Mouse (Mus musculus) spleen, adult 2 months (tissue): Measurements from ENCODE around the gene Ermp1. TPM values are rescaled to one million over a fixed set of nuclear protein-coding genes. Genes with fewer than 3 reads are reported as not detected.

Experiments
- DNase-seq, 2 experiments: peaks; one replicate each; pipeline versions ENCODE4 v3.0.0 to v3.0.0-alpha.2; 2012 to 2021; ENCODE audit warnings: low spot score in 2 of 2, low read depth in 1 of 2
- H3K27ac ChIP-seq: fragments of 200-500 bp; 2 replicates; pipeline ENCODE4 v1.5.1; 2012; ENCODE audit warnings: low read length, inconsistent platforms; ENCODE audit not compliant: insufficient read depth
- H3K27me3 ChIP-seq: fragments of 200-500 bp; 2 replicates; pipeline ENCODE4 v1.6.1; 2012; ENCODE audit warnings: mild to moderate bottlenecking, moderate library complexity, low read length, inconsistent platforms; ENCODE audit not compliant: control insufficient read depth, insufficient read depth
- H3K36me3 ChIP-seq: fragments of 200-500 bp; 2 replicates; pipeline ENCODE4 v1.6.1; 2012; ENCODE audit warnings: mild to moderate bottlenecking, low read length, inconsistent platforms; ENCODE audit not compliant: control insufficient read depth, insufficient read depth
- H3K4me1 ChIP-seq: fragments of 200-500 bp; 2 replicates; pipeline ENCODE4 v1.6.1; 2011; ENCODE audit warnings: inconsistent platforms; ENCODE audit not compliant: control insufficient read depth, insufficient read depth, insufficient read length
- H3K4me3 ChIP-seq: fragments of 200-500 bp; 2 replicates; pipeline ENCODE4 v1.5.1; 2011; ENCODE audit warnings: mild to moderate bottlenecking, inconsistent platforms; ENCODE audit not compliant: insufficient read depth, insufficient read length; ENCODE audit errors: extremely low read depth
- CTCF ChIP-seq: fragments of 200-500 bp; IDR thresholded peaks from 2 replicates; pipeline ENCODE4 v1.5.1; 2011; ENCODE audit warnings: mild to moderate bottlenecking, inconsistent platforms; ENCODE audit not compliant: insufficient read depth, insufficient read length, insufficient replicate concordance; ENCODE audit errors: extremely low read depth
- POLR2A ChIP-seq: fragments of 200-500 bp; IDR thresholded peaks from 2 replicates; pipeline ENCODE4 v1.6.1; 2011; ENCODE audit warnings: low read depth, low read length, inconsistent platforms
- WGBS: fragments of 180-500 bp; shearing (Covaris S2); methylation state at CpG from one replicate; pipeline ENCODE4 v1.1.7; 2018; 5-methylcytosine and 5-hydroxymethylcytosine counted together
- polyA plus RNA-seq: library from polyadenylated mRNA; depleted of rRNA; stranded (reverse); fragments of >200 nt; gene quantifications from 2 replicates; pipeline ENCODE4 v1.2.3, GENCODE M21; 2012

Gene Ermp1
- polyA plus RNA-seq, 1 experiment = 11.4 TPM

DNA sequence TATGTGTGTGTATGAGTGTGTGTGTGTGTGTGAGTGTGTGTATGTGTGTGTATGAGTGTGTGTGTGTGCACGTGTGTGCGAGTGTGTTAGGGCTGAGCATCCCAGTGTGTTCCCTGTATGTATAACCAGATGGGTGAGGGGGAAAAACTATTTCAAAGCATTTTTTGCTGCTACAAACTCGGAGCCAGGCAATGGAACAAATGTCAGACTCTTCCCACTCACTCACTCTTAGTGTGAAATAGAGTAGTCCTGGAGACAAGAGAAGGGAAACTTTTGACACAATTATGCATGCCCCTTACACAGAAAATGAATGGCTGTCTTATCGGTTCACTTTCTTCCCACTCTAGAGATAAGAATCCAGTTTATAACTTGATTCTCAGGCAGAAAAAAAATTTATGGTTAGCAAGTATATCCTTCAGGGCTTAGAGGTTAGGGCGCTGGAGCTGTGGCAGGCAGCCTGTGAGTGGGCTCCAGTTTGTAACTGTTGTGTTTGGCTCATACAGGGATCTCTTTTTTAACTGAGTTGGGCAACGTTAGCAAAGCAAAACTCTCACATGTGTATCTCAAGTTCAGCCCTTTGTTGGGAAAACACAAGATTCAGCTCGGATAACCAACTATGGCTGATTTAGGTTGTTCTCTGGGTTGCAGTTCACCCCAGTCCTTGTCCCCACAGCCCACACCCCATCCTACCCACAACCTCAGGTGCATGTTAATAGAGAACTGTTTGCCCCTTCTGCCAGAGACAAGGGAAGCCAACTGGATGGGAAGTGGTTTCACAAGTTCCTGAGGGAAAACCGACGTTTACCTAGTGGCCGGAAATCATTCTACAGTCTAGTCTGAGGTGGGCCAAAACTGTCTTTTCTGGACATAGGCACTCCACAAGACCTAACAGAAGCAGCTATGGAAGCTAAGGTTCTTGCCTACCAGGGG, 12.9 kb upstream of the Ermp1 start:
- H3K4me1 ChIP-seq = no peaks in the 10 kb centered on the region
- H3K4me3 ChIP-seq = no peak overlapping the region
- WGBS = 41% methylated on average over 10 of the region's 10 CpGs
- no peaks in the 10 kb centered on the region for H3K27me3 ChIP-seq
- no peaks in the 10 kb centered on the region for H3K36me3 ChIP-seq
- H3K27ac ChIP-seq = no peak overlapping the region
- DNase-seq = no peak
- TF ChIP-seq POLR2A (no peak), CTCF (no peak)

- Histone ChIP-seq H3K27ac (no peak overlapping the region), H3K27me3 (no peaks in the 10 kb centered on the region), H3K4me1 (no peaks in the 10 kb centered on the region), H3K36me3 (no peaks in the 10 kb centered on the region), H3K4me3 (no peak overlapping the region)
- DNase-seq = no peak
- TF ChIP-seq CTCF (no peak), POLR2A (no peak)
- WGBS = 31% methylated on average over 6 of the region's 6 CpGs
These were observed 11.5 kb upstream of the Ermp1 start for GRCm38 (mm10) chr19:29659705-29660104.

DNA sequence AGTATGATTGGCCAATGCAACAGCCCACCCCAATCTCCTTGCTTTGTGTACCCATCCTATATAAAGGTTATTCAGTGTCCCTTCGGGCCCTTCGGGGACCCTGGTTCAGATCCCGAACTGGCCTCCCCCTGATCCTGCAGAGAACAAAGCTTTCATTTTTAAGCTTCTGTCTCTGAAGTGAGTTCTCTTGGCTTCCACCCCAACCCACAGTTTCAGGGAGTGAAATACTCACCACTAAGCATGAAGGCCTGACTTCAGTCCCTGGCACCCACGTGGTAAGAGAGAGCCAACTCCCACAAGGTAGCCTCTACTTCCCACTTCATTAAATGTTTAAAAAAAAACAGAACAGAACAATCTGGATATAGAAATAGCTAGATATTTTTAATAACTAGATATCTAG, 10.6 kb upstream of the Ermp1 start:
- Histone ChIP-seq H3K4me3 (no peak overlapping the region), H3K36me3 (no peaks in the 10 kb centered on the region), H3K4me1 (no peaks in the 10 kb centered on the region), H3K27me3 (no peaks in the 10 kb centered on the region), H3K27ac (no peak overlapping the region)
- TF ChIP-seq POLR2A (no peak), CTCF (no peak)
- DNase-seq = no peak
- WGBS = 72% methylated on average over 4 of the region's 4 CpGs

- no peaks in the 10 kb centered on the region for H3K27me3 ChIP-seq
- H3K4me1 ChIP-seq = no peaks in the 10 kb centered on the region
- no peak overlapping the region for H3K4me3 ChIP-seq
- DNase-seq = no peak
- 82% methylated on average over 2 of the region's 2 CpGs for WGBS
- no peaks in the 10 kb centered on the region for H3K36me3 ChIP-seq
- no peak overlapping the region for H3K27ac ChIP-seq
- TF ChIP-seq POLR2A (no peak), CTCF (no peak)
These were observed 9.3 kb upstream of the Ermp1 start for GRCm38 (mm10) chr19:29657558-29657957.

DNA sequence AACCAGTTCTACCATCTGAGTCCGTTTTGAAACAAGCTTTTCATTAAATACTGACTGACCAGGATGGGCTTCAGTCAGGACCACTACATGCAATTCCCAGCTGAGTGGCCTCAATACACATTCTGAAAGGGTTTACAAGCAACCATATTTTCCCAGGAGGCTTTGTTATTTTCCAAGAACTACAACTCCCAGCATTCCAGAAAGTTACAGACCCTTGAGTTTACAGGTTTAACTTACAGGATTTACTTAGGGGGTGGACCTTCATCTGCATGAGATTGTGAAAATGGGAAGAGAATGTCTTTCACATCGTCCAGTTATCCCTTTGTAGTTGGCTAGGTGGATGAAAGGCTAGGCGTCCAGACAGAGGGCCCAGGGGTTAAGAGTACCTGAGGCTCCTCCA, 8.8 kb upstream of the Ermp1 start:
- Histone ChIP-seq H3K27me3 (no peaks in the 10 kb centered on the region), H3K36me3 (no peaks in the 10 kb centered on the region), H3K4me3 (no peak overlapping the region), H3K27ac (no peak overlapping the region), H3K4me1 (no peaks in the 10 kb centered on the region)
- WGBS = 79% methylated on average over 3 of the region's 3 CpGs
- no peak for DNase-seq
- TF ChIP-seq POLR2A (no peak), CTCF (no peak)

GRCm38 (mm10) chr19:29656620-29657019, 8.4 kb upstream of the Ermp1 start:
- no peak for TF ChIP-seq CTCF
- TF ChIP-seq POLR2A = no peak
- H3K4me1 ChIP-seq = no peaks in the 10 kb centered on the region
- no peaks in the 10 kb centered on the region for H3K36me3 ChIP-seq
- H3K4me3 ChIP-seq = no peak overlapping the region
- no peak for DNase-seq
- H3K27me3 ChIP-seq = no peaks in the 10 kb centered on the region
- no peak overlapping the region for H3K27ac ChIP-seq
- 94% methylated on average over 5 of the region's 5 CpGs for WGBS

DNA sequence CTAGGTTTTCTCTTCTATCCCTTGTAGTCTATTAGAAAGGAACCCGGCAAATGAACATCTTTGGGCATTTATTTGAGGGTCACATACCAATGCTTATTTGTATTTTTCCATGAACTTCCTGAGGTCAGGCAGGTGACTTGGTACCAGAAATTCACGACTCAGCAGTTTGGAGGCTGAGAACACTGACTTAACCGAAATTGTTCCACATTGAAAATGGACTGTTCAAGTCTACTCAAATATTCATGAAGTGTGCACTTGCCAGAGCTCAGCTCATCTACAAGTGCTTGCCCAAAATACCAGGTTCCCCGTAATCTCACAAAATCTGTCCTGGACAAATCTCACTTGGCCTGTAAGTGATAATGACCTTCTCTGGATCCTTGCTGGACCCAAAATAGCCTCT, 7.8 kb upstream of the Ermp1 start:
- no peak for DNase-seq
- Histone ChIP-seq H3K4me3 (no peak overlapping the region), H3K4me1 (no peaks in the 10 kb centered on the region), H3K36me3 (no peaks in the 10 kb centered on the region), H3K27ac (no peak overlapping the region), H3K27me3 (no peaks in the 10 kb centered on the region)
- WGBS = 84% methylated on average over 4 of the region's 4 CpGs
- no peak for TF ChIP-seq CTCF
- no peak for TF ChIP-seq POLR2A
